Mouse (Mus musculus) ovary, adult 10 weeks (tissue): ENCODE results near the gene Nfkbil1. TPM values are rescaled to one million over a fixed set of nuclear protein-coding genes. Genes with fewer than 3 reads are reported as not detected.

Experiments
- polyA plus RNA-seq: library from polyadenylated mRNA; stranded (reverse); fragments of 350-450 nt; fragmentation: Illumina TruSeq; extraction: RNeasy Lipid Tissue Mini Kit (QIAGEN cat#74804); gene quantifications from one replicate; pipeline ENCODE4 v1.2.3, GENCODE M21; 2014

Gene Nfkbil1
- polyA plus RNA-seq, result not detected

GRCm38 (mm10) chr17:35235614-35236389 is at the start of gene Nfkbil1:
Gene Nfkbil1, minus strand, starts transcription at chr17:35235792.

DNA sequence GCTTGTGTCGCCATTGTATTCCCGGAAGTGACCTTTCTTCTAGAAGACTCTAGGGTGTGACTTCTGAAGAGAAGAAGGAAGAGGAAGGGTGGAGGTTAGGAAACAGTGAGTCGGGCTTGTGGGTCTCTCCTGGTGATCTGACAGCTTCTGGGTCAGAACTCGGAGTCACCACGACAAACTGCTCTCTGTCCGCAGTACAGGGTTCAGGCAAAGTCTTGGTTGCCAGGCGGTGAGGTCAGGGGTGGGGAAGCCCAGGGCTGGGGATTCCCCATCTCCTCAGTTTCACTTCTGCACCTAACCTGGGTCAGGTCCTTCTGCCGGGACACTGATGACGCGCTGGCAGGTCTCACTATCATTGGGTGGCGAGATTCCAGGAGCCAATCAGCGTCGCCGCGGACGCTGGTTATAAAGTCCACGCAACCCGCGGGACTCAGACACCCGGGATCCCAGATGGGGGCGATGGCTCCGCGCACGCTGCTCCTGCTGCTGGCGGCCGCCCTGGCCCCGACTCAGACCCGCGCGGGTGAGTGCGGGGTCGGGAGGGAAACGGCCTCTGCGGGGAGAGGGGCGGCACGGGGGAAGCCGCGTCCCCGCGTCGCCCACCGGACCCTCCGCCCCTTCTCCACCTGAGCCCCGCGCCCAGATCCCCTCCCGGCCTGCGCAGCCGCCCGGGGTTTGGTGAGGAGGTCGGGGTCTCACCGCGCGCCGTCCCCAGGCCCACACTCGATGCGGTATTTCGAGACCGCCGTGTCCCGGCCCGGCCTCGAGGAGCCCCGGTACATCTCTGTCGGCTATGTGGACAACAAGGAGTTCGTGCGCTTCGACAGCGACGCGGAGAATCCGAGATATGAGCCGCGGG is 27.3 kb upstream of the Nfkbil1 start, which contains the start of gene H2-D1:
H2-D1 (plus strand) TSS at position 67 of the 859 bp plus-strand sequence.

DNA sequence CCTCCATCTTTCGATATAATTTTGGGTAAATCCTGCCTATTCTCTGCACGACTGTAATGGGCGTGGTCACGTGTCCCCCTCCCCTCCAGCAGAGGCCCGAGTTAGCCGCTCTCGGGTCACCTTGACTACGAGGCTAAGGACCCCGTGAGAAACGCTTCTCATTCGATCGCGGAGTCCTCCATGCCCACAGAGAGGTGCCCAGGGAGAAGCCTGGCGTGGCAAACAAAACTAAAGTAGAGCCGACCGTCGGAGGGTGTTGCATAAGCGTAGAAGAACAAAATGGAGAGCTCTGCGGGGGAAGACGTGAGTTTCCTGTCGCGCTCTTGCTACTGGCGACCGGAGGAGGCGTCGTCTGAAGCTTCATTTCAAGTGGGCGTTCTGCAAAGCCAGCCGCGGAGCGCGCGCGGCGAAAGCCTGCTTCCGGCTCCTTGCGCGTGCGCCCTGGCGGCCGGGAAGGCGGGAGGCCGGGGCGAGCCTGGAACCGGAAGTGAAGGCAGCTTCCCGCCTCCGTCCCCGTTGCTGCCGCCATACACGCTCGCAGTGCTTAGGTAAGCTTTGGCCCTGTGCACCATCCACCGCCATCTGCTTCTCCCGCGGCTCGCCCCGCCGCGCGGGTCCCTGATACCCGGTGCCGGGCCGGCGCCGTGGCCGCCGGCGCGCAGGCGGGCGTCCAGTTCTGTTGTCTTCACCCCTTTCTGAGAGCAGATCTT is 5.9 kb upstream of the Nfkbil1 start, which contains the start of gene Ddx39b:
Ddx39b (plus strand) TSS at position 442 of the 710 bp plus-strand sequence.

GRCm38 (mm10) chr17:35233114-35233980 is 2.2 kb downstream of the Nfkbil1 start, which contains the start of gene Atp6v1g2:
Gene Atp6v1g2, plus strand, starts transcription at chr17:35233660.

GRCm38 (mm10) chr17:35220156-35220952 is 15.2 kb downstream of the Nfkbil1 start, which contains the start of gene Gm16181:
Gene Gm16181, plus strand, starts transcription at chr17:35220834.

GRCm38 (mm10) chr17:35204494-35205379 is 30.9 kb downstream of the Nfkbil1 start, which contains the start of gene Lta:
Gene Lta, minus strand, starts transcription at chr17:35205351.

DNA sequence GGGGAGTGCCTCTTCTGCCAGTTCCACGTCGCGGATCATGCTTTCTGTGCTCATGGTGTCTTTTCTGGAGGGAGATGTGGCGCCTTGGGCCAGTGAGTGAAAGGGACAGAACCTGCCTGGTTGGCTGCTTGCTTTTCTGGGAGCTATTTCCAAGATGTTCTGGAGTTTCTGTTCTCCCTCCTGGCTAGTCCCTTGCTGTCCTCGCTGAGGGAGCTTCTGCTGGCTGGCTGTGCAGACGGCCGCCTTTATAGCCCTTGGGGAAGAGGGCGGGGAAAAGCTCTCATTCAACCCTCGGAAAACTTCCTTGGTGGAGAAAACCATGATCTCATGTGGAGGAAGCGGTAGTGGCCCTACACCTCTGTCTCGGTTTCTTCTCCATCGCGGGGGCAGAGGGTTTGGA is 33.8 kb downstream of the Nfkbil1 start, which contains the start of gene Tnf:
Tnf (minus strand) TSS at position 221 of the 400 bp plus-strand sequence.

GRCm38 (mm10) chr17:35193881-35194843 is 41.4 kb downstream of the Nfkbil1 start, which contains the start of gene Ltb:
Gene Ltb, plus strand, starts transcription at chr17:35194439.

DNA sequence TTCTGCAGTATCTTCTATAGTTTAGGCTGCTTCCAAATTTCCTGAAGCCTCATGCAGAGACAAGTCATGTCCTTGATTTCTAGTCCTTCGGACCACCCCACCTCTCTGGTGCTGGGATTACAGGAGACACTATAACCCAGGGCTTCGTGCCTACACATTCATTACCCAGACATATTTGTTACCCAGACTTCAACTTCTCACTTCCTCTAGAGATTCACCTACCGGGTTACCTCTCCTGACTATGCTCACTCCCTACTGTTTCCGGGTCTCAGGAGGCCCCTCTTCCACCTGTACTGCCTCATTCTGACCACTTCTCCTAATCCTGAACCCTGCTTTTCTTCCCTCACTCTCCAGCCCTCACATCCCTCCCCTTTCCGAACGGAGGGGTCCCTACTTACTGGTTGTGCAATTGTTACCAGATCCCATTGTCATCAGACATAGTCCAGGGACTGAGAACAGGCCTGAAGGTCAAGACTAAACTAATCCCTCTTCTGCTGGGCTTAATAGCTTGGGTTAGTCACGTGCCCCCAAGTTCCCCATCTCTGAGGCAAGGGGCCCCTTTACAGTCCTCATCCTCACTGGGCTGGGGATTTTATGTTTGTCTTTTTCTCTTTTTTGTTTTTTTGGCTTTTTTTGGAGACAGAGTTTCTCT is 47.5 kb downstream of the Nfkbil1 start, which contains the start of gene Lst1:
Lst1 (minus strand) TSS at position 481 of the 652 bp plus-strand sequence.

DNA sequence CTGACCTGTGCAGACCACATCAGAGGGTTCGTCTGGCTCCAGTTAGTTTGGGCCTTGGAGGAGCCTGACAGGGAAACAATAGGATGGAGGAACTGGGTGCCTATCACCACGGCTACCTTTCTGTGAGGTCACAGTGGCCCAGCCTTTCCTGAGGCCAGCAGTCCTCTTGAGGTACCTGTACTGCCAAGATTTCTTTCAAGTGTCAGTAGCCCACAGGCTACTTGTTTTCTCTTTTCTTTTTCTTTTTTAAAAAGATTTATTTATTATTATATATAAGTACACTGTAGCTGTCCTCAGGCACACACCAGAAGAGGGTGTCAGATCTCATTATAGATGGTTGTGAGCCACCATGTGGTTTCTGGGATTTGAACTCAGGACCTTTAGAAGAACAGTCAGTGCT is 59.6 kb downstream of the Nfkbil1 start, which contains the start of gene Aif1:
Aif1 (minus strand) TSS at position 101 of the 400 bp plus-strand sequence.

Other genes starting within 250 kb of the Nfkbil1 start
- 6.0 TPM for gene Vars, start 234.8 kb downstream of the Nfkbil1 start, polyA plus RNA-seq
- not detected for gene Vwa7, start 219.2 kb downstream of the Nfkbil1 start, polyA plus RNA-seq
- not detected for gene Sapcd1, start 207.8 kb downstream of the Nfkbil1 start, polyA plus RNA-seq
- gene Msh5, start 189.0 kb downstream of the Nfkbil1 start, polyA plus RNA-seq, result 0.68 TPM
- 25.1 TPM for gene Clic1, start 185.8 kb downstream of the Nfkbil1 start, polyA plus RNA-seq
- gene Ddah2, start 176.8 kb downstream of the Nfkbil1 start, polyA plus RNA-seq, result 2.7 TPM
- gene Ly6g6c, start 170.4 kb downstream of the Nfkbil1 start, polyA plus RNA-seq, result not detected
- 0.20 TPM for gene Mpig6b, start 169.6 kb downstream of the Nfkbil1 start, polyA plus RNA-seq
- gene Ly6g6e, start 158.9 kb downstream of the Nfkbil1 start, polyA plus RNA-seq, result not detected
- gene Ly6g6d, start 157.7 kb downstream of the Nfkbil1 start, polyA plus RNA-seq, result not detected
- gene Ly6g6f, start 150.2 kb downstream of the Nfkbil1 start, polyA plus RNA-seq, result not detected
- 3.5 TPM for gene Abhd16a, start 146.5 kb downstream of the Nfkbil1 start, polyA plus RNA-seq
- not detected for gene Ly6g5c, start 127.5 kb downstream of the Nfkbil1 start, polyA plus RNA-seq
- gene Ly6g5b, start 120.4 kb downstream of the Nfkbil1 start, polyA plus RNA-seq, result not detected
- 0.91 TPM for gene Gpank1, start 114.3 kb downstream of the Nfkbil1 start, polyA plus RNA-seq
- 117 TPM for gene Csnk2b, start 113.7 kb downstream of the Nfkbil1 start, polyA plus RNA-seq
- 0.83 TPM for gene D17H6S53E, start 109.4 kb downstream of the Nfkbil1 start, polyA plus RNA-seq
- not detected for gene Apom, start 103.7 kb downstream of the Nfkbil1 start, polyA plus RNA-seq
- 9.7 TPM for gene Bag6, start 100.6 kb downstream of the Nfkbil1 start, polyA plus RNA-seq
- gene Prrc2a, start 70.9 kb downstream of the Nfkbil1 start, polyA plus RNA-seq, result 10.0 TPM
- 5.8 TPM for gene Aif1, start 59.7 kb downstream of the Nfkbil1 start, polyA plus RNA-seq
- gene Lst1, start 47.4 kb downstream of the Nfkbil1 start, polyA plus RNA-seq, result not detected
- gene Ltb, start 41.4 kb downstream of the Nfkbil1 start, polyA plus RNA-seq, result not detected
- not detected for gene Tnf, start 33.8 kb downstream of the Nfkbil1 start, polyA plus RNA-seq
- gene Lta, start 30.4 kb downstream of the Nfkbil1 start, polyA plus RNA-seq, result not detected
- gene Gm16181, start 15.0 kb downstream of the Nfkbil1 start, polyA plus RNA-seq, result not detected
- gene Atp6v1g2, start 2.1 kb downstream of the Nfkbil1 start, polyA plus RNA-seq, result 5.4 TPM
- gene Ddx39b, start 6.0 kb upstream of the Nfkbil1 start, polyA plus RNA-seq, result 7.3 TPM
- 26.9 TPM for gene H2-D1, start 26.9 kb upstream of the Nfkbil1 start, polyA plus RNA-seq
- gene H2-Q1, start 84.6 kb upstream of the Nfkbil1 start, polyA plus RNA-seq, result not detected
- gene H2-Q2, start 106.5 kb upstream of the Nfkbil1 start, polyA plus RNA-seq, result 2.1 TPM
- gene H2-Q4, start 143.8 kb upstream of the Nfkbil1 start, polyA plus RNA-seq, result 21.8 TPM
- 3.0 TPM for gene H2-Q6, start 189.1 kb upstream of the Nfkbil1 start, polyA plus RNA-seq
- gene H2-Q7, start 203.4 kb upstream of the Nfkbil1 start, polyA plus RNA-seq, result 2.0 TPM
- 0.80 TPM for gene H2-Q10, start 234.3 kb upstream of the Nfkbil1 start, polyA plus RNA-seq